Mouse (Mus musculus): ENCODE results near the gene Mok. TPM values are rescaled to one million over a fixed set of nuclear protein-coding genes. Genes with fewer than 3 reads are reported as not detected.

Mok gene
- polyA plus RNA-seq, 1 experiment = 5.4 TPM

DNA sequence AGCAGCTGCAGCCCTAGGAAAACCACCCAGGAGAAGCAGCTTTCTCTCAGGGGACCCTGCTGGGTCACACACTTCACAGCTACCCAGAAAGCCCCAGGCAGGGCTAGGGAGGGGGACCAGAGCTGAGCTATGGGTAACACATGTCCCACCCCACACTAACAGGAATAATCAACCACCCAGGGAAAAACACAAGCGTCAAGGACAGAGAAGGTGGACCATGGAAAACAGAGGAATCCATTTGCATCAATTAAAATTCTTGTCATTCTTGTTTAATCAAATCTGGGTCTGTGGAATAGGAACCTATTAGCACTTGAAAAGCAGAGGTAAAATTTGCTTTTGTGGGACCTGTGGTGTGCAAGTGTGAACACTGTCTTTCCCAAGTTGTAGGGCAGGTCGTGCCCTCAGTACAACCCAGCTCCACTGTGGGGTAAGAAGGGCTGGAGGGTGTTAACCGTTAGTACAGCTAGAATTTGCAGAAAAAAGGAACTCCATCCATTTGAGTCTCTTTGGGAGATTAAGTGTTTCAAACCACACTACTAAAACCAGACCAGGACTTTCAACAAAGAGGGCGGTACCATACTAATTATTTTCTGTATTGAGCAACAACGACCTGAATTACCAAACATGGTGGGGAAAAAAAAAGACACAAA, 3.4 kb downstream of the Mok start:
- Histone ChIP-seq H3K4me3 (ENCODE audit: insufficient read depth, low read length) (no peak overlapping the region), H3K27ac (ENCODE audit: insufficient read depth, low read depth, low read length) (no peak overlapping the region), H3K4me1 (ENCODE audit: control insufficient read depth, insufficient read depth, low read length) (peaks cover 14% of the 10 kb centered on the region)
- TF ChIP-seq POLR2A (IDR thresholded peaks at IDR 0.05; ENCODE audit: borderline replicate concordance, low read depth, low read length) (no peak), CTCF (IDR thresholded peaks at IDR 0.05; ENCODE audit: low read depth, low read length) (no peak)

DNA sequence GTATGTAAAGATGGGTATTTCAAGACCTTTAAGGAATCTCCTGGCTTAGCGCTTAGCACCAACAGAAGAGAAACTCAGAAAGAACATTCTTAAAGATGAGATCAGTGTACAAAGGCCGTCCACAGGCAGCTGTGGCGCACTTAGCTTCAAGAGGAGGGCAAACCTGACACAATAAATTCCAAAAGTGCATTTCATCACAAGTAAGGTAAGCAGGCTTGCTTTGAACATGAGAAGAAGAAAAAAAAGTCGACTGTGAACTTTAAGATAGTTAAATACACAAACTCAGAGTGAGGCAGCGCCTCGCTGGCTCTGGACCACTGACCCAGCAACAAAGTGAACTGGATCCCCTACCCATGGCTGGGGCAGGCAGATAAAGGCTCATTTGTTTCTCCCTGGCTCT, 4.0 kb downstream of the Mok start:
- no peak for TF ChIP-seq POLR2A (IDR thresholded peaks at IDR 0.05; ENCODE audit: borderline replicate concordance, low read depth, low read length)
- no peak for TF ChIP-seq CTCF (IDR thresholded peaks at IDR 0.05; ENCODE audit: low read depth, low read length)
- Histone ChIP-seq H3K4me1 (ENCODE audit: control insufficient read depth, insufficient read depth, low read length) (peaks cover 11% of the 10 kb centered on the region), H3K27ac (ENCODE audit: insufficient read depth, low read depth, low read length) (no peak overlapping the region), H3K4me3 (ENCODE audit: insufficient read depth, low read length) (no peak overlapping the region)

DNA sequence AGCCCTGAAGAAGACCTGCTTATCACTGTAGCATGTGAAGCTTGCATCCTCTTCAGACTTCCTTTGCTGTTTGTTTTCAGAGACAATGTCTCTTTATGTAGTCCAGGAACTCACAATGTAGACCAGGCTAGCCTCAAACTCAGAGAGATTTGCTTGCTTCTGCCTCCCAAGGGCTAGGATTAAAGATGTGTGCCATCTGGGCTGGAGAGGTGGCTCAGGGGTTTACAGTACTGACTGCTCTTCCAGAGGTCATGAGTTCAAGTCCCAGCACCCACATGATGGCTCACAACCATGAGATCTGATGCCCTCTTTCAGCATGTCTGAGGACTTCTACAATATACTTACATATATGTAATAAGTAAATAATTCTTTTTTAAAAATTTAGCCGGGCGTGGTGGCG, 5.6 kb downstream of the Mok start:
- H3K27ac ChIP-seq (ENCODE audit: insufficient read depth, low read depth, low read length) = no peak overlapping the region
- TF ChIP-seq CTCF (IDR thresholded peaks at IDR 0.05; ENCODE audit: low read depth, low read length) (no peak), POLR2A (IDR thresholded peaks at IDR 0.05; ENCODE audit: borderline replicate concordance, low read depth, low read length) (no peak)

DNA sequence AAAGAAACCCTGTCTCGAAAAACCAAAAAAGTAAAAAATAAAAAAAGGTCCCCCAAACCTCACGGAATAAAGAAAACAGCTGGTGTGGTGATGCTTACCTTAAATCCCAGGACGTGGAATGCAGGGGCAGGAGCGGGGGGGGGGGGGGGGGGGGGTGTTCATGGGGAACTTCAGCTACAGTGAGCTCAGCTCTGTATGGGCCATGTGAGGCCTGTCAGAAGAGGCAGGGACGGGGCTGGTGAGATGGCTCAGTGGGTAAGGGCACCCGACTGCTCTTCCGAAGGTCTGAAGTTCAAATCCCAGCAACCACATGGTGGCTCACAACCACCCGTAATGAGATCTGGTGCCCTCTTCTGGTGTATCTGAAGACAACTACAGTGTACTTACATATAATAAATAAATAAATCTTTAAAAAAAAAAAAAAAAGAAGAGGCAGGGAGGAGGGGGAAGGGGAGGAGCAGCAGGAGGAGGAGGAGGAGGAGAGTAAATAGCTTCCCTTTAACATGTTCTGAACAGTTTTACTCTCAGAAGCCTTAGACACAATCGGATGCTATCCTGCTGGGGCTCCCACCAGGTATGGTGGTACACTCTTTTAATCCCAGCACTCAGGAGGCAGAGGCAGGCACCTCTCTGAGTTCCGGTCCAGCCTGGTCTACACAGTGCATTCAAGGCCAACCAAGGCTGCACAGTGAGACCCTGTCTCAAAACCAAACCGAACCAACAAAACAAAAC, 10.3 kb downstream of the Mok start:
- Histone ChIP-seq H3K4me3 (ENCODE audit: insufficient read depth, low read length) (no peak overlapping the region), H3K4me1 (ENCODE audit: control insufficient read depth, insufficient read depth, low read length) (no peaks in the 10 kb centered on the region), H3K27ac (ENCODE audit: insufficient read depth, low read depth, low read length) (no peak overlapping the region)
- TF ChIP-seq POLR2A (IDR thresholded peaks at IDR 0.05; ENCODE audit: borderline replicate concordance, low read depth, low read length) (no peak), CTCF (IDR thresholded peaks at IDR 0.05; ENCODE audit: low read depth, low read length) (no peak)

More for the DNA sequence above, 5.6 kb downstream of the Mok start:
- Histone ChIP-seq H3K4me3 (ENCODE audit: insufficient read depth, low read length) (no peak overlapping the region), H3K4me1 (ENCODE audit: control insufficient read depth, insufficient read depth, low read length) (peaks cover 7% of the 10 kb centered on the region)

DNA sequence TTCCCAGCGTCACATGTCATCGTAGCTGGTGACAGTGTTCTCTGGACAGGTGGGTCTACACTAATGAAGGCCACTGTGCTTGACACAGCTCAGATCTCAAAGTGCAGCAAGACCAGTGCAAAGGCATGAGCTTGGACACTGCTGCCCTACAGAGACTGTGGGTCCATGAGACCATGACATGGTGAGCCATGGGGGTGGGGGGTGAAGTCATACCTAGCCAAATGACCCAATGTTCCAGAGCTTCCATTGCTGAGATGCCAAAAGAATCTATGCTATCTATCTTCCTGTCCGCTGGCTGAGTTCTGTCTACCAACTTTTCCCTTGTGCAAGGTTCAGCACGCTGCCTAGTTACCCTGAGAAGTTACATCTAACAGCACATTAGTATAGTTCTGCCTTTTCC, 11.8 kb downstream of the Mok start:
- no peak for TF ChIP-seq POLR2A (IDR thresholded peaks at IDR 0.05; ENCODE audit: borderline replicate concordance, low read depth, low read length)
- no peak for TF ChIP-seq CTCF (IDR thresholded peaks at IDR 0.05; ENCODE audit: low read depth, low read length)
- H3K27ac ChIP-seq (ENCODE audit: insufficient read depth, low read depth, low read length) = no peak overlapping the region

GRCm38 (mm10) chr12:110822366-110822765, 18.4 kb downstream of the Mok start:
- no peak overlapping the region for H3K27ac ChIP-seq (ENCODE audit: insufficient read depth, low read depth, low read length)
- H3K4me3 ChIP-seq (ENCODE audit: insufficient read depth, low read length) = no peak overlapping the region
- H3K4me1 ChIP-seq (ENCODE audit: control insufficient read depth, insufficient read depth, low read length) = peaks cover 5% of the 10 kb centered on the region
- TF ChIP-seq CTCF (IDR thresholded peaks at IDR 0.05; ENCODE audit: low read depth, low read length) (no peak), POLR2A (IDR thresholded peaks at IDR 0.05; ENCODE audit: borderline replicate concordance, low read depth, low read length) (no peak)

More for the DNA sequence above, 11.8 kb downstream of the Mok start:
- no peak overlapping the region for H3K4me3 ChIP-seq (ENCODE audit: insufficient read depth, low read length)
- H3K4me1 ChIP-seq (ENCODE audit: control insufficient read depth, insufficient read depth, low read length) = no peaks in the 10 kb centered on the region

DNA sequence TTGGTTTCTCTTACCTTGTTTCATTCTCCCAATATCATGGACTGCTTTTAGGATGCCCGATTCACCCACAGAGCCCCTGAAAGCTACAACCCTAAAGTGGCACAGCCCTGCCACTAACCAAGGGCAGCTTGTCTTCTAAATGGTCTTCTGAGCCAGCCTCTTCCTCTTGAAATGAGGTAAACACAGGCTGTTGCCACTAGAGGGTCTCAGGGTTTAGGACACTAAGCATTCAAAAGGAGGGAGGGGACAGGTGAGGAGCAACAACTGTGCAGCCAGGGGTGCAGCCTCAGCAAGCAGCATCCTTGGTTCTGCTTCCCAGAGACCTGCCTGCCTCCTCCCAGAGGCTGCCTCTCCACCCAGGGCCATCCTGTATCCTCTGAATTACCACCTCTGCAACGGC, 19.0 kb downstream of the Mok start:
- TF ChIP-seq POLR2A (IDR thresholded peaks at IDR 0.05; ENCODE audit: borderline replicate concordance, low read depth, low read length) (no peak), CTCF (IDR thresholded peaks at IDR 0.05; ENCODE audit: low read depth, low read length) (no peak)
- H3K27ac ChIP-seq (ENCODE audit: insufficient read depth, low read depth, low read length) = no peak overlapping the region
- H3K4me3 ChIP-seq (ENCODE audit: insufficient read depth, low read length) = no peak overlapping the region
- H3K4me1 ChIP-seq (ENCODE audit: control insufficient read depth, insufficient read depth, low read length) = peaks cover 10% of the 10 kb centered on the region

- TF ChIP-seq POLR2A (IDR thresholded peaks at IDR 0.05; ENCODE audit: borderline replicate concordance, low read depth, low read length) = no peak
- no peak for TF ChIP-seq CTCF (IDR thresholded peaks at IDR 0.05; ENCODE audit: low read depth, low read length)
- Histone ChIP-seq H3K4me1 (ENCODE audit: control insufficient read depth, insufficient read depth, low read length) (peaks cover 12% of the 10 kb centered on the region), H3K4me3 (ENCODE audit: insufficient read depth, low read length) (no peak overlapping the region), H3K27ac (ENCODE audit: insufficient read depth, low read depth, low read length) (no peak overlapping the region)
Measured at GRCm38 (mm10) chr12:110819367-110819766, 21.4 kb downstream of the Mok start.

GRCm38 (mm10) chr12:110816833-110817232, 23.9 kb downstream of the Mok start:
- peak overlapping the region; percentile 44 for H3K27ac ChIP-seq (ENCODE audit: insufficient read depth, low read depth, low read length)
- H3K4me1 ChIP-seq (ENCODE audit: control insufficient read depth, insufficient read depth, low read length) = peaks cover 17% of the 10 kb centered on the region
- no peak overlapping the region for H3K4me3 ChIP-seq (ENCODE audit: insufficient read depth, low read length)
- TF ChIP-seq POLR2A (IDR thresholded peaks at IDR 0.05; ENCODE audit: borderline replicate concordance, low read depth, low read length) = no peak
- no peak; the same call in 1 of the 2 replicates for TF ChIP-seq CTCF (IDR thresholded peaks at IDR 0.05; ENCODE audit: low read depth, low read length)

DNA sequence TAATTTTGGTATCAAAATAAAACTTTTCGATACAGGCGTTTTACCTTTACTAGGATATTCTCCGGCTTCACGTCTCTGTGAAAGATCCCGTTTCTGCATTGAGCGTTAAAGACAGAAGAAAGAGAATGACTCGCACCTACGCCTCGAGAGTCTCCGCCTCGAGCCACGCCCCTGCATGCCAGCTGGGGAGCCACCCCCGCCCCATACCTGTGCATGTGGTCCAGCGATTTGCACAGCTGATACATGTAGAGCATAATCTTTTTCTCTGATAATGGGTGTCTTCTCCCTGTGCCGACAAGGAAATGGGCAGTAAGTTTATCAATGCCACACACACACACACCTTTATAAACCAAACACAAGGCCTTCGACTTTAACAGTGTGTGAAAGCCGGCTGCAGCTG, 25.8 kb downstream of the Mok start:
- Histone ChIP-seq H3K27ac (ENCODE audit: insufficient read depth, low read depth, low read length) (no peak overlapping the region), H3K4me1 (ENCODE audit: control insufficient read depth, insufficient read depth, low read length) (peaks cover 16% of the 10 kb centered on the region), H3K4me3 (ENCODE audit: insufficient read depth, low read length) (no peak overlapping the region)
- TF ChIP-seq POLR2A (IDR thresholded peaks at IDR 0.05; ENCODE audit: borderline replicate concordance, low read depth, low read length) = no peak
- no peak for TF ChIP-seq CTCF (IDR thresholded peaks at IDR 0.05; ENCODE audit: low read depth, low read length)

Data from bone marrow macrophage, adult 2 months (primary cell).